ENCODE assay signal across 8 mouse cellular contexts in genomic region chr12:61522148-61522828, GRCm38 (mm10). TPM values are rescaled to one million over a fixed set of nuclear protein-coding genes. Genes with fewer than 3 reads are reported as not detected.
DNase-seq lines count a peak whose midpoint lies in the region; ATAC-seq lines count a peak whose summit lies in the region.

No protein-coding gene starts in this region.

- H3K9me3 ChIP-seq in forebrain, embryonic 10.5 days: no peaks in the 10 kb centered on the region
- no peaks in the 10 kb centered on the region for H3K9me3 ChIP-seq in limb, embryonic 12.5 days

- no peaks in the 10 kb centered on the region for H3K36me3 ChIP-seq in forebrain, embryonic 10.5 days (replicated peaks)
- no peaks in the 10 kb centered on the region for H3K36me3 ChIP-seq in limb, embryonic 12.5 days

- no peak overlapping the region for H3K9ac ChIP-seq in limb, embryonic 12.5 days (replicated peaks)

- WGBS in forebrain, embryonic 10.5 days: 2% methylated on average over 6 of the region's 6 CpGs
- 2% methylated on average over 6 of the region's 6 CpGs for WGBS in limb, embryonic 12.5 days

- DNase-seq in layer of hippocampus, postnatal 14 days (ENCODE audit: low spot score in 2 of 2): peak; percentile 25 to 27
- DNase-seq in layer of hippocampus, postnatal 25 days (ENCODE audit: extremely low spot score in 1 of 2, low spot score in 1 of 2): no peak
- peak; percentile 32 for DNase-seq in forebrain, embryonic 10.5 days (ENCODE audit: extremely low spot score, low spot score)
- DNase-seq in right cerebral cortex, adult 18-20 months: peak; percentile 25
- DNase-seq in thymus, postnatal 10 days (ENCODE audit: low spot score in 2 of 2): no peak
- no peak for DNase-seq in cerebellum, adult 9-10 months

- H3K27ac ChIP-seq in forebrain, embryonic 10.5 days: no peak overlapping the region
- no peak overlapping the region for H3K27ac ChIP-seq in limb, embryonic 12.5 days

- peak overlapping the region; percentile 66 for H3K4me3 ChIP-seq in forebrain, embryonic 10.5 days
- peak overlapping the region; percentile 59 for H3K4me3 ChIP-seq in limb, embryonic 12.5 days (replicated peaks)

- H3K27me3 ChIP-seq in forebrain, embryonic 10.5 days (ENCODE audit: poor library complexity, severe bottlenecking): peaks cover 70% of the 10 kb centered on the region
- peaks cover 50% of the 10 kb centered on the region for H3K27me3 ChIP-seq in limb, embryonic 12.5 days

- H3K4me2 ChIP-seq in limb, embryonic 12.5 days: peak overlapping the region; percentile 81

- peak; percentile 28; the same call in 1 of the 2 replicates for ATAC-seq in limb, embryonic 12.5 days (ENCODE audit: insufficient number of reproducible peaks, insufficient read depth, low FRiP score, low TSS enrichment, low read depth)
- no peak for ATAC-seq in inflammation-experienced regulatory T-cells, adult 6 months

- peaks cover 36% of the 10 kb centered on the region for H3K4me1 ChIP-seq in forebrain, embryonic 10.5 days
- H3K4me1 ChIP-seq in limb, embryonic 12.5 days (replicated peaks): peaks cover 26% of the 10 kb centered on the region

RNA-seq across cellular contexts. Expression of gene Lrfn5, which starts 0.7 kb away (rescaled TPM):
- total RNA-seq in layer of hippocampus, postnatal 14 days (2021): 100 to 1,000 TPM in 1 of 2 experiments, 10 to 100 TPM in 1; 94.5 to 108 TPM
- 100 to 1,000 TPM in 1 of 2 experiments, 10 to 100 TPM in 1; 88.7 to 111 TPM for total RNA-seq in layer of hippocampus, postnatal 25 days (2021)
- 0.37 and 0.79 TPM in 2 replicates for polyA plus RNA-seq in forebrain, embryonic 10.5 days (2016; fragmentation: Nextera tagmentation; extraction: Ambion mirVana)
- 1.6 and 2.8 TPM in 2 replicates for polyA plus RNA-seq in limb, embryonic 12.5 days (2016; fragmentation: Nextera tagmentation; extraction: Ambion mirVana)
- polyA plus RNA-seq in inflammation-experienced regulatory T-cells, adult 6 months (2017; shearing (Covaris generic)): under 1 TPM in 1 of 3 experiments, not detected in 2; 0.08 TPM

Comparison
In these comparisons a context has a peak if more than half of its experiments do, and no peak if none do; other contexts are left out.
1. DNase-seq: peak in layer of hippocampus, postnatal 14 days (2 of 2), forebrain, embryonic 10.5 days (single experiment) and right cerebral cortex, adult 18-20 months (single experiment); none in layer of hippocampus, postnatal 25 days (0 of 2), thymus, postnatal 10 days (0 of 2) and cerebellum, adult 9-10 months (single experiment).